Mouse (Mus musculus) embryonic facial prominence, embryonic 11.5 days (tissue): ENCODE results near the gene Iqsec1. TPM values are rescaled to one million over a fixed set of nuclear protein-coding genes. Genes with fewer than 3 reads are reported as not detected.

ENCODE experiments used
- ATAC-seq: fragments of 200-750 bp; cut with Nextera tagmentation; replicated peaks from 2 replicates; pipeline ENCODE4 v1.8.0; 2017; ENCODE audit warnings: low read depth; ENCODE audit not compliant: insufficient number of reproducible peaks, low FRiP score, low TSS enrichment
- DNase-seq: peaks from one replicate; pipeline ENCODE4 v3.0.0-alpha.2; 2015; ENCODE audit warnings: low spot score
- H3K27ac ChIP-seq: fragments of 300-500 bp; sonication (generic); replicated peaks from 2 replicates; pipeline ENCODE4 v1.5.1; 2014; ENCODE audit warnings: mild to moderate bottlenecking, low read depth, low read length, control low read depth
- H3K27me3 ChIP-seq: fragments of 300-500 bp; sonication (generic); 2 replicates; pipeline ENCODE4 v1.6.1; 2014; ENCODE audit warnings: mild to moderate bottlenecking, low read length, moderate library complexity, mixed read lengths; ENCODE audit not compliant: control insufficient read depth, insufficient read depth
- H3K36me3 ChIP-seq: fragments of 300-500 bp; sonication (generic); replicated peaks from 2 replicates; pipeline ENCODE4 v1.6.1; 2014; ENCODE audit warnings: low read depth, mild to moderate bottlenecking, low read length, moderate library complexity, mixed read lengths; ENCODE audit not compliant: control insufficient read depth, insufficient read depth
- H3K4me1 ChIP-seq: fragments of 300-500 bp; sonication (generic); 2 replicates; pipeline ENCODE4 v1.6.1; 2014; ENCODE audit warnings: low read length, mixed read lengths; ENCODE audit not compliant: control insufficient read depth, insufficient read depth
- H3K4me2 ChIP-seq: fragments of 300-500 bp; sonication (generic); 2 replicates; pipeline ENCODE4 v1.6.1; 2014; ENCODE audit warnings: low read depth, mild to moderate bottlenecking, control low read depth, low read length, moderate library complexity
- H3K4me3 ChIP-seq: fragments of 300-500 bp; sonication (generic); 2 replicates; pipeline ENCODE4 v1.5.1; 2014; ENCODE audit warnings: low read depth, low read length, control low read depth
- H3K9ac ChIP-seq: fragments of 300-500 bp; sonication (generic); replicated peaks from 2 replicates; pipeline ENCODE4 v1.6.1; 2014; ENCODE audit warnings: mild to moderate bottlenecking, control low read depth, low read length
- H3K9me3 ChIP-seq: fragments of 300-500 bp; sonication (generic); replicated peaks from 2 replicates; pipeline ENCODE4 v1.6.1; 2016; ENCODE audit warnings: mild to moderate bottlenecking, low read length, inconsistent platforms, mixed read lengths; ENCODE audit not compliant: control insufficient read depth
- WGBS: fragments of 180-500 bp; shearing (Covaris S2); extraction: QIAGEN DNeasy Blood & Tissue Kit; methylation state at CpG from one replicate; pipeline ENCODE4 v1.1.7; 2014; 5-methylcytosine and 5-hydroxymethylcytosine counted together
- polyA plus RNA-seq: library from polyadenylated mRNA; unstranded; fragments of >200 nt; fragmentation: Nextera tagmentation; extraction: Ambion mirVana; gene quantifications from 2 replicates; pipeline ENCODE4 v1.2.1, GENCODE M21; 2014

Gene Iqsec1
- polyA plus RNA-seq, 1 experiment from 2014 or later, result 6.1 TPM

DNA sequence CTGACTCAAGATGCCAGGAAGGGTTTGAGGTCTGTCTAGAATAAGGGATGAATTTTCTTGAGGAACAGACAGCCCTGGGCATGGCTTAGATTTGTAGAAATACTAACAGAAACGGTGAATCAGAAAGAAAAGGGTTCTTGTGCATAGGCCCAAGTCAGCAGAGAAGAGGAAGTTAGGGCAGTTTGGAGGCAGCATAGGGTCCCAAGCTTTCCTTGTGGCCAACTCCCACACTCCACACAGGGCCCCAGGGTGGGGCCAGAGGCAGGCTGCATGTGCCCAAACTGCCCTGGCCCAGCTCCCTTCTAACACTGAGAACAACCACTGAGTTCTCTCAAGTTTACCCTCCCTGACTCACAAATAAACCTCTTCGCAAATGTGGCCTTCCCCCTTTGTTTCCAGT is 187.7 kb downstream of the Iqsec1 start:
- no peak overlapping the region for H3K4me2 ChIP-seq
- H3K4me3 ChIP-seq, result no peak overlapping the region
- H3K4me1 ChIP-seq, result no peaks in the 10 kb centered on the region
- H3K36me3 ChIP-seq, result no peaks in the 10 kb centered on the region
- no peak overlapping the region for H3K27ac ChIP-seq
- ATAC-seq (no peak), DNase-seq (no peak)
- H3K9ac ChIP-seq, result no peak overlapping the region
- WGBS, result 80% methylated on average over 2 of the region's 2 CpGs
- H3K27me3 ChIP-seq, result no peaks in the 10 kb centered on the region
- no peaks in the 10 kb centered on the region for H3K9me3 ChIP-seq

DNA sequence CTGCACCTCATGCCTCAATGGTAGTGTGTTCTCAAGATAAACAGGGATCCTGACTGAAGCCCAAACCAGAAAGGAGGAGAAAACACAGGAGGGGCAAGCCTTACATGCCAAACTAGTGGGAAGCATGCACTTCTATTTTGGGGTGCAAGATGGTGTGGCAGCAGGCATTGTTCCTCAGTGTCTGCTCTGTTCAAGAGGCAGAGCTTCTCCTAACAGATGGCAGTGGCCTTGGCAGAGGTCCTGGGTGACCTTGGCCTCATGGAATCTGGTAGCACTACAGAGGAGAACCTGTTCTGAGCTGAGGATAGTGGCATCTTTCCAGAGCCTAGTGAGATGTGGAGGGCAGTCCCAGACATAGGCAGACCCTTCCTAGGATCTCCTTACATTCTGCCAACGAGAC is 189.4 kb downstream of the Iqsec1 start:
- H3K4me2 ChIP-seq, result no peak overlapping the region
- H3K4me3 ChIP-seq, result no peak overlapping the region
- ATAC-seq, result no peak
- H3K9me3 ChIP-seq, result no peaks in the 10 kb centered on the region
- no peaks in the 10 kb centered on the region for H3K36me3 ChIP-seq
- DNase-seq, result no peak
- H3K9ac ChIP-seq, result no peak overlapping the region
- no peaks in the 10 kb centered on the region for H3K4me1 ChIP-seq
- H3K27me3 ChIP-seq, result no peaks in the 10 kb centered on the region
- WGBS, result 76% methylated on average over 1 of the region's 1 CpGs
- H3K27ac ChIP-seq, result no peak overlapping the region

DNA sequence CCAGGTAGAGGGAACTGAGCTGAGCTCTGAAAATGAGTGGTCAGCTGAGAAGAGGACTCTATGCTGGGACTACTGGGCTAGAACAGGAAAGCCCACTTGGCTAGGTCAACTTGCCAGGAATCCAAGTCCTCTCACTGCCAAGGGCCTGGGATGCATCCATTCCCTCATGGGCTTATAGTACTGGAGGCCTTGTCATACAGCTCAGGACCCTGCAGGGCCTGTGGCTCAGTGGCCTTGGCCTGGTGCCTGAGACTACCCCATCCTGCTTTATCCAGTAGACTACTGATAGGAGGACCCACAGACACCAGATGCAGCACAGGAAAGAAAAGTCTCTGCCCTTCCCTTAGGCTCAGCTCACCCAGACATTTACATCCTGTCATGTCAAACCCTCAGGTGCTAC is 190.3 kb downstream of the Iqsec1 start:
- no peak for DNase-seq
- Histone ChIP-seq H3K27me3 (no peaks in the 10 kb centered on the region), H3K36me3 (no peaks in the 10 kb centered on the region), H3K4me1 (no peaks in the 10 kb centered on the region), H3K4me2 (no peak overlapping the region), H3K27ac (no peak overlapping the region), H3K4me3 (no peak overlapping the region), H3K9me3 (no peaks in the 10 kb centered on the region), H3K9ac (no peak overlapping the region)
- ATAC-seq, result no peak

DNA sequence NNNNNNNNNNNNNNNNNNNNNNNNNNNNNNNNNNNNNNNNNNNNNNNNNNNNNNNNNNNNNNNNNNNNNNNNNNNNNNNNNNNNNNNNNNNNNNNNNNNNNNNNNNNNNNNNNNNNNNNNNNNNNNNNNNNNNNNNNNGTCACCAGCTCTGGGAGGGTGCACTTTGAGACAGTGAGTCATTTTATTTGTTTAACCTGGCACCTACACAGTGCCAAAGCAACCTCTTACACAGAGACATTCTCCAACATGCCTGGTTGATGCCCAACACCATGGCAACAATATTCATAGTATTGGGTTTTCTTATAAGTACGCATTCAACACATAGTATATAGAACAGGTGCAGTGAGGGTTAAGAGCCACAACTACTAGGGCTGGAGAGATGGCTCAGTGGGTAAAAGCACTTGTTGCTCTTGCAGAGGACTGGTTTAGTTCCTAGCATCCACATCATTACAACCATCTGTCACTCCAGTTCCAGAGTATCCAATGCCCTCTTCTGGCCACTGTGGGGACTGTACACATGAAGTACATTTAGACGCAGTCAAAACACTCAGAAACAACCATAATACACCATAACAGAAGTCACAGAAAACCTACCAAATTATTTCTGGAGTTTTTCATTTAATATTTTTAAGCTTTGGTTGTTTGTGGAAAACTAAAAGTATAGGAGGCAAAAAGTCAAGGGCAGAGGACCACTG is 191.4 kb downstream of the Iqsec1 start:
- no peak overlapping the region for H3K4me3 ChIP-seq
- no peak overlapping the region for H3K4me2 ChIP-seq
- H3K36me3 ChIP-seq, result no peaks in the 10 kb centered on the region
- no peak overlapping the region for H3K27ac ChIP-seq
- no peak for ATAC-seq
- 92% methylated on average over 2 of the region's 2 CpGs for WGBS
- H3K4me1 ChIP-seq, result no peaks in the 10 kb centered on the region
- no peaks in the 10 kb centered on the region for H3K9me3 ChIP-seq
- no peaks in the 10 kb centered on the region for H3K27me3 ChIP-seq
- DNase-seq, result no peak
- no peak overlapping the region for H3K9ac ChIP-seq

- ATAC-seq, result no peak
- H3K9ac ChIP-seq, result no peak overlapping the region
- no peak overlapping the region for H3K4me2 ChIP-seq
- no peak for DNase-seq
- no peaks in the 10 kb centered on the region; the same call in 1 of the 2 replicates for H3K4me1 ChIP-seq
- H3K36me3 ChIP-seq, result no peaks in the 10 kb centered on the region
- no peaks in the 10 kb centered on the region for H3K27me3 ChIP-seq
- H3K9me3 ChIP-seq, result no peaks in the 10 kb centered on the region
- no peak overlapping the region for H3K27ac ChIP-seq
- H3K4me3 ChIP-seq, result no peak overlapping the region
These were observed 197.6 kb downstream of the Iqsec1 start for GRCm38 (mm10) chr6:90790901-90791300.

- Histone ChIP-seq H3K4me1 (no peaks in the 10 kb centered on the region; the same call in 1 of the 2 replicates), H3K27me3 (no peaks in the 10 kb centered on the region), H3K4me2 (no peak overlapping the region), H3K9ac (no peak overlapping the region), H3K27ac (no peak overlapping the region), H3K36me3 (no peaks in the 10 kb centered on the region), H3K4me3 (no peak overlapping the region), H3K9me3 (no peaks in the 10 kb centered on the region)
- WGBS, result 78% methylated on average over 5 of the region's 5 CpGs
- no peak for DNase-seq
- ATAC-seq, result no peak
These were observed 199.0 kb downstream of the Iqsec1 start for GRCm38 (mm10) chr6:90789520-90789919.

DNA sequence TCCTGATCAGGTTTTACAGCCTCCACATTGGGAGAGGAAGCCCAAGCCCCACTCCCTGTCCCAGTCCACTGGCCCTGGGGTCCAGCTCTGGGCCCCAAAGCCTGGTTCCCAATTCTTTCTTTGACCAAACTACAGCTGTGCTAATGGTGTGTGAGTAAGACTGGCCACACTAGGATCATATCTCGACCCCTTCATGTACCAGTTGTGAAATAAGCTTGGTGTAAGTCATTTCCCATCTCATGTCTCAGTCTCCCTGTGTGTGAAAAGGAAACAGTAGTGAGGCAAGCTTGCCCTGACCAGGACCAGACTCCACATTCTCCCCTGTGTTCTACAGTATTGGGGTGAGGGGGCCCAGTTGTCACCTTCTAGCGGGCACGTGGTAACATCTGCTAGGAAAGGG is 200.9 kb downstream of the Iqsec1 start:
- WGBS, result 93% methylated on average over 3 of the region's 3 CpGs
- Histone ChIP-seq H3K4me2 (no peak overlapping the region), H3K9me3 (no peaks in the 10 kb centered on the region), H3K4me1 (no peaks in the 10 kb centered on the region; the same call in 1 of the 2 replicates), H3K27me3 (no peaks in the 10 kb centered on the region), H3K4me3 (no peak overlapping the region), H3K9ac (no peak overlapping the region), H3K36me3 (no peaks in the 10 kb centered on the region), H3K27ac (no peak overlapping the region)
- DNase-seq (no peak), ATAC-seq (no peak)

DNA sequence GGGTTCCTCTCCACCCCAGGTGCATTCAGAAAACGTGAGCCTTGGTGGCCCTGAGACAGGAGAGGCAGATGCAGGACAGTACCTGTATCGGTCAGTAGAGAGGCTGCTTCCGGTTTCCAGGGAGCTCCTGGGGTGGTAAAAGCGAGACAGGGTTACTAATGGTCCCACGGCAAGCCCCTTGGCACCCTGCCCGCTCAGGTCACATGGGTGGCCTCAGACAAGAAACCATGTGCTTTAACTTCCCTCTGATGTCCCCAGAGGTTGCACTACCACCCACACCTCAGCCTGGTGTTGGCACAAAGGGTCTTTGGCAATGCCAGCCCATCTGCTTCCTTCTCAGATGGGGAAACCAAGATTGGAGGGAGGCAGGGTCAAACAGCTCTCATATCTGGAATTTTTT is 201.4 kb downstream of the Iqsec1 start:
- no peaks in the 10 kb centered on the region for H3K27me3 ChIP-seq
- DNase-seq (no peak), ATAC-seq (no peak)
- no peak overlapping the region for H3K9ac ChIP-seq
- H3K27ac ChIP-seq, result no peak overlapping the region
- no peak overlapping the region for H3K4me3 ChIP-seq
- H3K4me1 ChIP-seq, result no peaks in the 10 kb centered on the region; the same call in 1 of the 2 replicates
- H3K9me3 ChIP-seq, result no peaks in the 10 kb centered on the region
- WGBS, result 64% methylated on average over 6 of the region's 6 CpGs
- no peak overlapping the region for H3K4me2 ChIP-seq
- no peaks in the 10 kb centered on the region for H3K36me3 ChIP-seq
